Mouse (Mus musculus) urinary bladder, adult 18-20 months (tissue): Measurements from ENCODE around the gene Hand1.
A peak's percentile ranks its signal among the peaks of the same experiment; 100 is the strongest.
"Not testable (repeated sequence)": the region's sequence is repeated elsewhere in the genome, so short reads cannot be mapped to it uniquely, and the experiment has no call there.

ENCODE experiments used
- DNase-seq, 2 experiments: peaks; one replicate each; pipeline ENCODE4 v3.0.0; 2022; ENCODE audit warnings: low spot score in 2 of 2, mixed read lengths in 2 of 2

Hand1 gene

DNA sequence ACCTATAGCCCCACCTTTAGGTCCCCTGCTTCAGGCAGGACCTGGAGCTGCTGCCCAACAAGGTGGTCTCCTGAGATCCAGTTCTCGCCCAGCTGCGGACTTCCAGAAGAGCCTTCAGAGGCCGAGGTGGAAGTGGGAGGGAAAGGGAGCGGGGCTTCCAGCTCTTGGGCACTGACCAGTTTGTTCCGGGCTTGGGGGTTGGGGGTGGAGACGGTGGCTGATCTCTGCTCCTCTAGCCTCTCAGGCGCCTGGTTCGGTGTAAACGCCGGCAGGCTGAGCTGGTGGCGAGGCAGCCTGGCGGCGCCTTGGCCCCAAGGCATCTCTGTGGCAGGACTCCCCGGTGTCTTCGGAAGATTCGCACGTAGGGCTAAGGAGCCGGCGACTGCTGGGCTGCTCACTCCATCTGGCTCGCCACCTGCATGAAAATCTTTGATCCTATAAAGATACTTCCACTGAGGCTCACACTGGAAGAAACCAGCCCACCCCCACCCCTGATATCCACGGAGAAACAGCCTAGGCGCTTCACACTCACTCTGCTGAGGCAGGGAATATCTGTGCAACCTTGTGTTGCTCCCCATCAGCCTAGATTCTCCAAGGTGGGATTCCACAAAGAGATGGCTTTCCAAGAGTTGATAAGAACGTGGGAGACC is at the start of gene Hand1:
Gene Hand1 (minus strand): TSS at position 267 of the 650 bp plus-strand sequence.
- no peak for DNase-seq

DNA sequence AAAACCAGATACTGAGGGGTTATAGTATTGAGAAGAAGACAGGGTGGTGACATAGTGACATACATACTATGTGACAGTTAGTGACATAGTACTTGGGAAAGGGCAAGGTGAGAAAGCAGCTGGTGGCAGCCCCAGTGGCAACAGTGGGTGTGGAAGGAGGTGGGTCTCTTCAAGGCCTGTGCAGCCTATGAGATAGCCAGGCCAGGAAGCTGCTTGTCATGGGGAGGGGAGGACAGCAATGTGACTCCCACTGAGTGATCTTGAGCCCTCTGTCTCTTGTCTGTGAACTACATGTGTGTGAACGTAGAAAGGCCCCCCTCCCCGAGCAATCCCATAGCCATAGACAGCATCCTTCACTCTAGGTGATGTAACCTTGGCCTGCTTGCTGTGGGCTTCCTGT is 43.5 kb upstream of the Hand1 start:
- DNase-seq, result no peak

DNA sequence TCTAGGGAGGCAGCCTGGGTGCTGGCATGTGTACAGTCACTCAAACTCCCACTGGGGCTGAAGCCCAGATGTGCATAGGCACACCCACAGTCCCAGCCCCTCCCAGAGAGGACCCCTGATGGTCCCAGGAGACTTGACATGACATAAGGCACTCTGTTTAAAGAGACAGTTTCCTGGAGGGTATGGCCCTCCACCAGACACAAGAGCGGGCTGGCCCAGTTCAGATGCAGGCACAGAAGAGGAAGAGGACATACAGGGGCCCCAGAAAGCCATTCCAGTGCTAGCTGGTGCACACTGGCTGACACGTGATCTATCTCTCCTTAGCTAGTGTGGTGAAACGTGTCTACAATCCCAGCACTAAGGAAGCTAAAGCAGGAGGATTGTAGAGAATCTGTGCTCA is 40.4 kb upstream of the Hand1 start:
- no peak for DNase-seq

- no peak for DNase-seq
Observed at GRCm38 (mm10) chr11:57868753-57869460, 36.3 kb upstream of the Hand1 start.

- no peak for DNase-seq
Observed at GRCm38 (mm10) chr11:57866466-57866865, 33.8 kb upstream of the Hand1 start.

DNA sequence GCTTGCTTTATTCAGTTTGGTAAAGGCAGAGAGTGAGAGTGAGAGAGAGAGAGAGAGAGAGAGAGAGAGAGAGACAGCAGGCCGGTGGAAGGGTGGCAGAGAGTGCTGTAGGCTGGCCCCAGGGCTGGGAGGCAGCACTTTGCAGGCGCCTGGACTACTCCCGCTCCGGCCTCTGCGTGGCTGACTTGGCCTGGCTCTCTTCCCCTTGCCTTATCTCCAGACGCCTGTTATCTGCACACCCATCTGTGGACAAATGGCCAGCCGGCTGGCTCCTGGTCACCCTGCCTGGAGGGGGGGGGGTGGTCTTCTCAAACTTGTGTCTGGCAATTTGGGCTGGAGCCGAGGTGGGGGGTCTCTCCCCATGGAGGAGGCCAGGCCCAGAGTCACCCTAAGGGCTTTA is 32.0 kb upstream of the Hand1 start:
- DNase-seq, result peak in 1 of 2 experiments; percentile 20

DNA sequence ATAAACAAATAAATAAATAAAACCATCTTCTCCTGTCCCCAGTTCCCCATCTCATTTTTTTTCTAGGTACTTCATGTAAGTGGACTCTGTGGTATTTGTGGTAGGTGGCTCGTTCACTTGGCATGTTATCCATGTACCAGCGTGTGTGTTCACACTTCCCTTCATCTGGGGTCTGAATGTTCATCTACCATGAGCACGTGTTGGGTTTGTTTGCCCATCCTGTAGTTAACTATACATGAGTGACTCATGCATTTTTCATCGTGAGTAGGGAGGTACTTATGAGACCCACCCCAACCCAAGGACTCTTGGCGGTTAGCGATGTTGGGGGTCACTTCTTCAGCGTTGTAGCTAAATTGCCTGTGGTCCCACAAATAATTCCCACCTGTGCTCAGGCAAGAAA is 29.5 kb upstream of the Hand1 start:
- no peak for DNase-seq

GRCm38 (mm10) chr11:57857709-57858108 is 25.1 kb upstream of the Hand1 start:
- DNase-seq, result peak in 1 of 2 experiments; percentile 18

- DNase-seq, result no peak
Observed at GRCm38 (mm10) chr11:57853571-57853970, 21.0 kb upstream of the Hand1 start.

DNA sequence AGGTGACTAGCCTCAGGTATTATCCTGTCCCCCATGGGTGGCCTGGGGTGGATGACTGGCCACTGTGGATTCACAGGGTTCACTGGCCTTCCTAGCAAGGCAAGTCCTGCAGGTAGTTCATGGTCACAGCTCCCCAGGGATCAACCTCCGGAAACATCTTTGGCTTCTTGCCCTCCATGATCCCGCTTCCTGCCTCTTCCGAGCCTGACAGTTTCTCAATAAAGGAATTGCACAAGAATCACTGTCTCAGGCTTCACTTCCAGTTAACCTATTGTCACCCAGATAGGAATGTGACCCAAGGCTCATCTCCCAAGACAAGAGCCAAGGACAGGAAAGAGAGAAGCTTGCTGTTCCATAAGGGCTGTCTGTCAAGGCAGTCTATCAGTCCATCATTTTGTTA is 18.3 kb upstream of the Hand1 start:
- DNase-seq, result no peak

GRCm38 (mm10) chr11:57850298-57850697 is 17.7 kb upstream of the Hand1 start:
- DNase-seq, result no peak

DNA sequence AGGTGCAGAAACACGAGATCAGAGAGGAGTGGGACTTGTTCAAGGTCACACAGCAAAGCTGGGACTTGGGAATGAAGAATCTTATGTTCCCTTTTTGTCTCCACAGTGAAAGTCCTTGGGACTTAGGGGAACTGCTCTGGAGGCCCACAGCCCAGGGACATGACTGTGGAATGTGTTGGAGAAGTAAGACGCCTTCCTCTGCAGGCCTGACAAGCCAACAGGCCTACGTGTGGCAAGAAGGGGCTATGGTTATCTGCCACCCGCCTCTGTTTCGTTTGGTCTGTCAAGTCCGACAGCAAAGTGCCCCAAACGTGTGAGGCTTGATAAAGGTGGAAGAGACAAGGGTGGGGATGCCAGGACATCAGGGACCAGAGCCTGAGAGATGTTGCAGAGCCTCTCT is 14.8 kb upstream of the Hand1 start:
- no peak for DNase-seq

- not testable (repeated sequence) for DNase-seq
Observed at GRCm38 (mm10) chr11:57846421-57847363, 14.1 kb upstream of the Hand1 start.

DNA sequence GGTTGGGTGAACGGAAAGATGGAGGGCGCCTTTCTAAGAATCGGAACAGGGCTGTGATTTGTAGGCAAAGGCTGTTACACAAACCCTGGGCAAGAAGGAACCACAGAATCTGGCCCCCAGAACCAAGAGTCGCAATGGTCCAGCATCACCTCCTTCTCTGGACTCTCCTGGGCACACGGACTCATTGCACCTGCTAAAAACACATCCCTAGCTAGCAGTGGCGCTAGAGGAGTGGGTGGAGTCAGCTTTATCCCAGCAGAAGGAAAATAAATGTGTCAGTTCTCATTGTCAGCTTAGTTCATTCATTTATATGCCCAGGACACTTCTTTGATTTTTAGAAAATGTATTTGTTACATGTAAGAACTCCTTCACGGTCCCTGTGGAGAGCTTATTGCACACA is 8.8 kb upstream of the Hand1 start:
- no peak for DNase-seq

DNA sequence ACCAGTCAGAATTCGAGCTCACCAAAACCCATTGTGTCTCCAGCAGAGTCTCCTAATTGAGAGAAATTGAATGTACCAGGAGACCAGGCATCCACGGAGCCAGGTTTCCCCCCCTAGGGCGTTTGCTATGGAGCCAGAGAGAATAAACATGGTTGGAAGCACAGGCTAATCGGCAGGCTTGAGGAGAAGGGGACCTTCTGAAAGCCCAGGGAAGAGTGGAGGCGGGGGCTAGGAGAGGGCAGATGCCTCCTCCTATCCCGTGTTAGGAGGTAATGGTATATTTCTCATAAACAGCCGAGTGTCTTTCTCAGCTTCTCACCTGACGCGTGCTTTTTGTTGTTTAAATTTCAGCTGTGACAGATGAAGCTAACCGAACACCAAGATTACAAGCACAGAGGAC is 8.4 kb upstream of the Hand1 start:
- DNase-seq, result no peak

DNA sequence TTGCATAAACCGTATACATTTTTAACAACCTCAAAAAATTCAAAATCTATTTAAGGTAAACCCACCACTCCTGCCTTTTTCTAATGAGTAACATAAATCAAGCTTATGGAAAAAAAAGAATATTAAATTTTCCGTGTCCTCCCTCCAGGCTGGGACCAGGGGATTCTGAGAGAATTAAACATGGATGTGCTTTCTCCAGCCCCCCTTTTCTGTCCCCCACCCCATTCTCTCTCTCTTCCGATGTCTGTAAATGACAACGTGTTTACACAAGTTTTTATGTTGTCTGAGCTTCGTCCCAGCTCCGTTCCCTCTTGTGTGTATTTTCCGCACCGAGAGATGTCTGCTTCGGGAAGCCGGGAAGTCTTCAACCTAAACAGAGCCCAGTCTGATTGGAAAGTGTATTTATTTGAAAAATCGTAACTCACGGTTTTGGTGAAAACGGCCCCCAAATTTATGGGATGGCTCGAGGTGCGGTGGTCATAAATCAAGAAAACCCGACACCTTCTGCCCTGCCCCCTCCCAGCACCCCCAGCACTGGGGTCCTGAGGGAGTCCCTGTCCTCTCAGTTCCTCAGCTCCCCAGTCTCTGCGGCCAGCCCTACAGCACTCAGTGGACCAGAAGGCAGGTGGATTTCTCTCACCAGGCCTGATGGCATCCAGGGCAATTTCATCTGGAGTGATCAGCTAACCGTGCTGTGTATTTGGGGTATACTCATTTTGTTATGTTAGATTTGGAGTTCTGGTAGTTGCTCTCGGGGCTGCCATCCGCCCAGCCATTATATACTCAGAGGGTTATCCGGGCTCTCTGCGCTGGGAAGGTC is 5.5 kb upstream of the Hand1 start:
- no peak for DNase-seq

DNA sequence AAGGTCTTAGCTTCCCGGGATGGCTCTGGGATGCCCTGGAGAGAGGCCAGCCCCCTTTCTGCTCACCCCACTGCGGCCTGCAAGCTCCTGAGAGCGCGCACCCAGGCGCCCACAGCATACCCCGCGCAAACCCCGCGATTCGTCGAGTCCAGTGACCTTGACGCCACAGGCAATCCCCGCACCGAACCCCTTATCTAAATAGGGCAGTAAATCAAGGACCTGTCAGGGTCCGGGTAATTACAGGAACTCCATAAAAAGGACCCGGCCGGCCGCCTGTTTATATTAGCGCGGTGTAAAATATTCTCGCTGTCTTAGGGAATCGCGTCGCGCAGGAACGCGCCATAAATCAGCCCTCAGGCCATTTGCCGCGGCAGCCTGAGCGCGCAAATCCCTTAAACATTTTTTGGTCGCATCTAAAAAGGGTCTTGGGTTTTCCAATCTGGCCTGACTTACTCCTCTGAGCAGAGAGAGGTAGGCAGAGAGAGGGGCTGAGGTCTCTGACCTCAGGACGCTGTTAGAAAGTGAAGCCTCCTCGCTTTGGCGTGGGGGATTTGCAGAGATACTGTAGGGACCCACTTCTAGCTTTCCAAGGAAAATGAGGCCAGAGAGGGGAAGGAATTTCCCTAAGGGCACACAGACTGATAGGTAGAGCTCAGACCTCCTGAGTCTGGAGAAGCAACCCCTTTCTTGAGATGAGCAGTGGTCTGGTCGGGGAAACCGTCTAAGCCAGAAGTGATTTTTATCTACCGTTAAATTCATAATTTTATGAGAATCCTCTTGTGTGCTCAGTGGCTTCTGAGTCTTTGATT is 4.5 kb upstream of the Hand1 start:
- no peak for DNase-seq

DNA sequence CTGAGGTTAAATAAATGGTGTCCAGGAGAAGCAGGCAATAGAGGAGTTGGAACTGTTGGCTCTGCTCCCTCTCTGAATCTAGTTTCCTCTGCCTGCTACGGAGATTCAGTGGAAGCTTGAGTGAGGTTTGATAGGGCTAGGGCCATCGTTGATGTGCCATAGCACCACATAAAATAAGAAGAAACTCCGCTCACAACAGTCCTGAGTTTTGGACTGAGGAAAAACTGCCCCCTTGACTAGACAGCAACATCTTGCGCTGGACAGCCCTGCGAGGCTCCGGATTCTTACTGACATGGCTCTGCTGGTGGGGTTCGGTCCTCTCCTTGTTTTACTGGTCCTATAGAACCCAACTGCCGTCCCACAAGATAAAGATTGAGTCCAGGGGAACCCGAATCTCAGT is 3.8 kb upstream of the Hand1 start:
- no peak for DNase-seq

- no peak for DNase-seq
Observed at GRCm38 (mm10) chr11:57835931-57836330, 3.3 kb upstream of the Hand1 start.

DNA sequence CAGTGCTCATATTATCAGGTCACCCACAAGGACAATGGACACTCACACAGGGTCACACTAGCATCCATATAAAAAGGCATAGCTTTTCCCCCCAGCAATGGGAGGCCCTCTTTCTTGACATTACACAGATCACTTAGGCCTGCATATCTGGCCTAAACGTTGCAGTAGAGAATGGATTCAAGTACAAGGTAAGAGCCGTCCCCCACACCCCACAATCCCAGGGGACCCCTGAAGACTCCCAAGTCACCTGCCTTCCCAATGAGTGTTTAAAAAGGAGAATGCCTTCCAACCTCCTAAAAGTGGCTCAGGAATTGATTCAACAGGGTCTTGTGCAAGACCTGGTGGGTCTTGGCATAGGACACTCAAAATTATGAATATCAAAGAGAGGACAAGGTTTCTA is 2.7 kb upstream of the Hand1 start:
- no peak for DNase-seq

DNA sequence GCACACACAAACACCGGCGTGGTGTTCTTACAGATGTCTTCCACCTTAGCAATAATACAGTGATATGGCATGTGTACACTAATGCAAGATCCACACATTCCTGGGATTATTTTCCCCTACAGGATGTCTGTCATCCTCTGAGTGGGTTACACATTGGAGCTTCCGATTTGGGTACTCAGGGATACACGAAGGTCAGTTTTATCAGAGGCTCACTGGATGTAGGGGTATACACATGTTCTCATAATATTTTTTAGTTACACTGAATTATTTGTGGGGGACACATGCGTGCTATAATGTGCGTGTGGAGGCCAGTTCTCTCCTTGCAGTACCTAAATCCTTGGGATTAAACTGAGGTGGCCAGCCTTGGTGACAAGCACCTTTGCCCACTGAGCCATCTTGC is 1.4 kb upstream of the Hand1 start:
- no peak for DNase-seq
